Mouse (Mus musculus) heart, postnatal 0 days (tissue): ENCODE measurements around the gene 3110082I17Rik.

ENCODE experiments used
- CTCF ChIP-seq: IDR thresholded peaks from 2 replicates; pipeline ENCODE4 v1.5.1; 2016; ENCODE audit warnings: antibody characterized with exemption, control low read depth, low read depth
- EP300 ChIP-seq: IDR thresholded peaks from 2 replicates; pipeline ENCODE4 v1.6.1; 2016; ENCODE audit warnings: antibody characterized with exemption, low read depth

DNA sequence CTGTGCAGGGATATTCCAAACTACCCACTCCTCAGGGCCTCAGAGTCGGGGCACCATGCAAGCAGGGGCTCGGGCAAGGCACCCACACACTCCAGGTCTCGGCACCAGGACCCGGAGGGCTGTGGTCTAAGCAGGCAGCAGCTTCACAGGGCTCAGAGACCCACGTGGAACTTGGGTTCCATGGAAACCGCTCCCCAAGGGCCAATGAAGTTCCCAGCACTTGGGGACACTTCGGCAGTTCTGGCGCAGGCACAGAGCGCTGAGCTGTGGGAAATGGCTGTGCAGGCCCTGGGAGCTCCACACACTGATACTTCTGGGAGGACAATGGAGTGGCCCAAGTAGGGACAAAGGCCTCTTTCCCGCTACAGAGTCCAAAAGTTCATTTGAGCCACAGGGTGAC, 7.3 kb downstream of the 3110082I17Rik start:
- TF ChIP-seq CTCF: no peak
- TF ChIP-seq EP300: no peak
